Mouse (Mus musculus) kidney, adult 2 months (tissue): ENCODE data around the gene Slc6a9.

ENCODE experiments used
- CTCF ChIP-seq: fragments of 200-500 bp; conservative IDR thresholded peaks from 2 replicates; pipeline ENCODE4 v1.5.1; 2011; ENCODE audit warnings: low read depth, mild to moderate bottlenecking, control low read depth, low read length, moderate library complexity, mixed read lengths; ENCODE audit not compliant: insufficient read depth, insufficient read length
- POLR2A ChIP-seq: fragments of 200-500 bp; IDR thresholded peaks from one replicate; pipeline ENCODE4 v1.6.1; 2011; ENCODE audit warnings: low read depth, low read length, control low read depth

DNA sequence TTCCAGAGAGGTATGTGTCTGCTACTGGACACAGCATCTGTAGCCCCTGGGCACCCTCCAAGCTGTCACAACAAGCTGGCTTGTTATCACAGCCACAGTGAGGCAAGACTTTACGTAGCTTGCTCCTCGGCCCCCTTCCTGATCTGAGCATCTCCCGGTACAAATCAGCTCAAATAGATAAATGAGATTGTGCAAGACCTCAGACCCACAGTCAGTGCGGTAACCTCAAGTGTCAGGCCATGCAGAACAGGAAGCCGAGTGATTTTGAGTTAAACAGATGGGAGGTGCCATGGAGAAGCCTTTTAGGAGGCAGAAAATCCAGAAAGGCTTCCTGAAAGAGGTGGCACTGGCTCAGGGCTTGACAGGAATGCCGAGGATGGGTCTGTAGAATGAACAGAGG lies 32.7 kb downstream of the Slc6a9 start:
- TF ChIP-seq CTCF (no peak), POLR2A (no peak)
